ENCODE assay signal across 10 mouse cellular contexts in genomic region chr19:21715005-21715442, GRCm38 (mm10).
DNase-seq lines count a peak whose midpoint lies in the region; ATAC-seq lines count a peak whose summit lies in the region.
"Had no signal": no experiment of that assay in that cellular context is flagged by ENCODE, and none has a peak within 500 bp of the region (broad histone marks: within the 10 kb centered on the region; RNA-seq: fewer than 3 reads in every experiment).

No protein-coding gene starts in this region.

- H3K4me1 ChIP-seq in forebrain, embryonic 14.5 days (ENCODE audit: control insufficient read depth, insufficient read depth, low read length), result no peaks in the 10 kb centered on the region
- no peaks in the 10 kb centered on the region for H3K4me1 ChIP-seq in forebrain, embryonic 10.5 days
- H3K4me1 ChIP-seq in neural tube, embryonic 12.5 days, result no peaks in the 10 kb centered on the region

- no peaks in the 10 kb centered on the region for H3K36me3 ChIP-seq in forebrain, embryonic 14.5 days (ENCODE audit: control insufficient read depth, insufficient read depth, low read length)
- no peaks in the 10 kb centered on the region for H3K36me3 ChIP-seq in forebrain, embryonic 10.5 days (replicated peaks)
- H3K36me3 ChIP-seq in neural tube, embryonic 12.5 days, result no peaks in the 10 kb centered on the region
- H3K36me3 ChIP-seq in splenic B cell, adult 2 months (ENCODE audit: control insufficient read depth, insufficient read depth, low read length, poor library complexity, severe bottlenecking), result no peaks in the 10 kb centered on the region
- H3K36me3 ChIP-seq: embryonic facial prominence, embryonic 15.5 days had no signal

- no peak for ATAC-seq in forebrain, embryonic 14.5 days
- 0 out of 2 replicates have a peak, but pooled peaks have one; percentile 61 for ATAC-seq in neural tube, embryonic 12.5 days (ENCODE audit: low FRiP score, low read depth)

- no peak overlapping the region for H3K4me3 ChIP-seq in forebrain, embryonic 14.5 days (ENCODE audit: low read depth, low read length)
- H3K4me3 ChIP-seq in forebrain, embryonic 10.5 days, result no peak overlapping the region
- H3K4me3 ChIP-seq in neural tube, embryonic 12.5 days, result no peak overlapping the region
- H3K4me3 ChIP-seq: embryonic facial prominence, embryonic 15.5 days had no signal

- no peak overlapping the region for H3K27ac ChIP-seq in forebrain, embryonic 14.5 days (ENCODE audit: low read depth, low read length)
- H3K27ac ChIP-seq in forebrain, embryonic 10.5 days, result no peak overlapping the region
- no peak overlapping the region for H3K27ac ChIP-seq in neural tube, embryonic 12.5 days
- H3K27ac ChIP-seq: embryonic facial prominence, embryonic 15.5 days; liver, embryonic 14.5 days had no signal

- 71% methylated on average over 10 of the region's 10 CpGs for WGBS in forebrain, embryonic 14.5 days
- WGBS in forebrain, embryonic 10.5 days, result 92% methylated on average over 10 of the region's 10 CpGs
- WGBS in neural tube, embryonic 12.5 days, result 70% methylated on average over 10 of the region's 10 CpGs

- H3K4me2 ChIP-seq in forebrain, embryonic 14.5 days (ENCODE audit: low read length), result no peak overlapping the region
- H3K4me2 ChIP-seq in neural tube, embryonic 12.5 days (replicated peaks), result no peak overlapping the region
- H3K4me2 ChIP-seq: embryonic facial prominence, embryonic 15.5 days had no signal

- no peaks in the 10 kb centered on the region for H3K9me3 ChIP-seq in forebrain, embryonic 14.5 days (replicated peaks; ENCODE audit: control insufficient read depth, low read length)
- H3K9me3 ChIP-seq in forebrain, embryonic 10.5 days, result no peaks in the 10 kb centered on the region
- H3K9me3 ChIP-seq in neural tube, embryonic 12.5 days, result no peaks in the 10 kb centered on the region
- H3K9me3 ChIP-seq: embryonic facial prominence, embryonic 15.5 days had no signal

- H3K27me3 ChIP-seq in forebrain, embryonic 14.5 days (replicated peaks; ENCODE audit: control insufficient read depth, insufficient read depth, low read length), result no peaks in the 10 kb centered on the region
- no peaks in the 10 kb centered on the region for H3K27me3 ChIP-seq in forebrain, embryonic 10.5 days (ENCODE audit: poor library complexity, severe bottlenecking)
- no peaks in the 10 kb centered on the region for H3K27me3 ChIP-seq in neural tube, embryonic 12.5 days (replicated peaks)
- no peaks in the 10 kb centered on the region for H3K27me3 ChIP-seq in splenic B cell, adult 2 months (ENCODE audit: control insufficient read depth, insufficient read depth, low read length, poor library complexity, severe bottlenecking)
- H3K27me3 ChIP-seq: embryonic facial prominence, embryonic 15.5 days had no signal

- H3K9ac ChIP-seq in forebrain, embryonic 14.5 days (ENCODE audit: low read length), result no peak overlapping the region
- H3K9ac ChIP-seq in neural tube, embryonic 12.5 days, result no peak overlapping the region
- H3K9ac ChIP-seq: embryonic facial prominence, embryonic 15.5 days; liver, embryonic 14.5 days had no signal

- DNase-seq in forebrain, embryonic 14.5 days (ENCODE audit: low spot score), result peak; percentile 16
- no peak for DNase-seq in forebrain, embryonic 10.5 days (ENCODE audit: extremely low spot score, low spot score)
- no peak for DNase-seq in neural tube, embryonic 10.5 days (ENCODE audit: extremely low spot score, low spot score)
- DNase-seq in kidney, postnatal 10 days, result peak; percentile 42
- DNase-seq in splenic B cell, adult 2 months (ENCODE audit: low read depth, low spot score), result peak; percentile 54
- DNase-seq in layer of hippocampus, adult 9-11 months, result no peak
- no peak for DNase-seq in left cerebral cortex, adult 8-10 months (ENCODE audit: low spot score in 2 of 2)

Comparison
In these comparisons a context has a peak if more than half of its experiments do, and no peak if none do; other contexts are left out.
1. DNase-seq: peak in forebrain, embryonic 14.5 days (single experiment), kidney, postnatal 10 days (single experiment) and splenic B cell, adult 2 months (single experiment); none in forebrain, embryonic 10.5 days (single experiment), neural tube, embryonic 10.5 days (single experiment), layer of hippocampus, adult 9-11 months (single experiment) and left cerebral cortex, adult 8-10 months (0 of 2).